Mouse (Mus musculus): ENCODE measurements around the gene Sms.

The Sms gene

GRCm38 (mm10) chrX:157447431-157447830, 44.7 kb downstream of the Sms start:
- no peak for DNase-seq

DNA sequence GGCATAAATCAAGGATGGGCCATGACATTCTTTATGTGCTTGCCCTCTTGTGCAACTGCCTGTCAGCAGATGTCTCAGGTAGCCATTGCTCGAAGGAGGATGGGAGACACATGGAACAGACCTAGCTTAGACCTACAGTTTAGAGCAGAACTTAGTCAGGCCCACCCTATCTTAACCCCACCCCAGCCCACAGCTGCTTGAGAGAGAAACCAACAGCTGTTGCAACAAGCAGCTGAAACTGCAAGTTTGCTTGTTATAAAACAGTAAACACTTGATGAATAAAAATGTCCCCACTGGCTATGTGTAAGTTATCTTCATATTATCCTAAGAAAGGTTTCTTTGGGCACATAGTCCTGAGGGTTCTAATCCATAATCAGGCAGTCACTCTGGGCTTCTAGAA, 57.3 kb downstream of the Sms start:
- no peak for DNase-seq

- no peak for DNase-seq
Measured at GRCm38 (mm10) chrX:157419451-157419850, 72.6 kb downstream of the Sms start.

DNA sequence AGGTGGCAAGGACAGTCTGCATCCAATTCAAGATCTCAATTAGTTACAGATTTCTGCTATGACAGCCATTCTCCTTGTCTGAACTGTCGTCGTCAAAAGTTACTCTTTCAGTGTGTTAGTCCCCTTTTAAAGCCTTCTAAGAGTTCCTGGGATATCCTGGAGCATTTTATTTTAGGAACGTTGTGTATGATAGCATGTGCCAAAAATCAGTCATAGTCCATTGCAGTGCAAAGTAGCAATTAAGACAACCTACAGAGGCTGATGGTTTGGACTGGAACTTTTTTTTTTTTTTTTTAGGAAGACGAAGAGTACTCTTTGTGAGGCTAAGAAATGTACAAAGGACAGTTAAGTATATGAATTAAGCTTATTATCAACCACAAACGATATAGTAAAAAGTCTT, 76.9 kb downstream of the Sms start, which contains the start of gene Phex:
Phex (minus strand) TSS at position 101 of the 400 bp plus-strand sequence.
- DNase-seq, result no peak

DNA sequence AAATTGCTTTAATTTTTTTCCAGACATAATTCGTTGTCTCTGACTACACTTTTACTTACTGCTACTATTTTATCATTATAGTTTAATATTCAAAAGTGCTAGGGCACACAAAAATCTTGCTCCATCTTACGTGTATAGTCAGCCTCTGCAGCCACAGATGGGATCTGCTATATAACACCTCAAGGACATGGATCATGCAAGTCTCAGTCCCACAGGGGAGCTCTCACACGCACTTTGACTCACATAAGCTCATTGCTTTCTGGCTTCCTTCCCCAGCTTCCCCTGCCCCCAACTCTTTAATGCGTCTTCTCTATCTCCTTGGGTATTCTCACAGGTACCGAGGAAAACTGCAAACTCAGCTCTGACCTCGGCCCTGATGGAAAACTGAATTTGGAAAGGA, 87.2 kb downstream of the Sms start:
- DNase-seq, result no peak

Data from cerebellum, adult 9-11 months (tissue).